Mouse (Mus musculus) T-cell, adult 2 months (primary cell): ENCODE results near the gene Tigit.
A peak's percentile ranks its signal among the peaks of the same experiment; 100 is the strongest.

Source experiments
- DNase-seq: peaks from one replicate; pipeline ENCODE4 v3.0.0; 2022; ENCODE audit warnings: low spot score

The Tigit gene

GRCm38 (mm10) chr16:43664861-43665260 lies 915 bp upstream of the Tigit start:
- peak; percentile 31 for DNase-seq

- no peak for DNase-seq
These were observed 1.6 kb downstream of the Tigit start for GRCm38 (mm10) chr16:43662124-43663004.

- no peak for DNase-seq
These were observed 2.4 kb downstream of the Tigit start for GRCm38 (mm10) chr16:43661576-43661975.

GRCm38 (mm10) chr16:43655183-43655787 lies 8.7 kb downstream of the Tigit start:
- DNase-seq: no peak

GRCm38 (mm10) chr16:43654269-43654668 lies 9.7 kb downstream of the Tigit start:
- no peak for DNase-seq

GRCm38 (mm10) chr16:43653288-43653687 lies 10.7 kb downstream of the Tigit start:
- no peak for DNase-seq

GRCm38 (mm10) chr16:43650355-43651080 lies 13.4 kb downstream of the Tigit start:
- DNase-seq: no peak

GRCm38 (mm10) chr16:43647641-43648040 lies 16.3 kb downstream of the Tigit start:
- DNase-seq: no peak

GRCm38 (mm10) chr16:43646943-43647342 lies 17.0 kb downstream of the Tigit start:
- DNase-seq: no peak

GRCm38 (mm10) chr16:43645879-43646278 lies 18.1 kb downstream of the Tigit start:
- DNase-seq: no peak

- DNase-seq: no peak
These were observed 22.7 kb downstream of the Tigit start for GRCm38 (mm10) chr16:43641230-43641629.

GRCm38 (mm10) chr16:43638406-43639049 lies 25.4 kb downstream of the Tigit start:
- no peak for DNase-seq

GRCm38 (mm10) chr16:43637241-43637640 lies 26.7 kb downstream of the Tigit start:
- DNase-seq: no peak

GRCm38 (mm10) chr16:43634037-43634436 lies 29.9 kb downstream of the Tigit start:
- DNase-seq: no peak

GRCm38 (mm10) chr16:43631758-43632157 lies 32.2 kb downstream of the Tigit start:
- DNase-seq: no peak

GRCm38 (mm10) chr16:43628662-43629061 lies 35.3 kb downstream of the Tigit start:
- no peak for DNase-seq

GRCm38 (mm10) chr16:43625956-43626355 lies 38.0 kb downstream of the Tigit start:
- no peak for DNase-seq

GRCm38 (mm10) chr16:43625289-43625688 lies 38.7 kb downstream of the Tigit start:
- no peak for DNase-seq

- peak; percentile 19 for DNase-seq
These were observed 39.1 kb downstream of the Tigit start for GRCm38 (mm10) chr16:43624876-43625275.

- DNase-seq: no peak
These were observed 40.5 kb downstream of the Tigit start for GRCm38 (mm10) chr16:43623315-43624000.

- DNase-seq: peak; percentile 7
These were observed 43.6 kb downstream of the Tigit start for GRCm38 (mm10) chr16:43620359-43620758.

GRCm38 (mm10) chr16:43619277-43619676 lies 44.7 kb downstream of the Tigit start:
- DNase-seq: no peak
